Mouse (Mus musculus) lung, embryonic 14.5 days (tissue): ENCODE measurements around the gene Olfr6. TPM values are rescaled to one million over a fixed set of nuclear protein-coding genes. Genes with fewer than 3 reads are reported as not detected.
"Not testable (repeated sequence)": the region's sequence is repeated elsewhere in the genome, so short reads cannot be mapped to it uniquely, and the experiment has no call there.

Experiments used
- ATAC-seq: fragments of 200-750 bp; cut with Nextera tagmentation; 2 replicates; pipeline ENCODE4 v1.8.0; 2017; ENCODE audit warnings: mild to moderate bottlenecking, moderate TSS enrichment, moderate library complexity; ENCODE audit not compliant: insufficient read depth
- DNase-seq: peaks from one replicate; pipeline ENCODE4 v3.0.0-alpha.2; 2015
- H3K27ac ChIP-seq: fragments of 300-500 bp; sonication (generic); 2 replicates; pipeline ENCODE4 v1.5.1; 2014; ENCODE audit warnings: low read depth, mild to moderate bottlenecking, moderate library complexity
- H3K27me3 ChIP-seq: fragments of 300-500 bp; sonication (generic); 2 replicates; pipeline ENCODE4 v1.6.1; 2014; ENCODE audit warnings: low read length, control low read depth; ENCODE audit not compliant: insufficient read depth
- H3K36me3 ChIP-seq: fragments of 300-500 bp; sonication (generic); 2 replicates; pipeline ENCODE4 v1.6.1; 2014; ENCODE audit warnings: control low read depth; ENCODE audit not compliant: insufficient read depth
- H3K4me1 ChIP-seq: fragments of 300-500 bp; sonication (generic); 2 replicates; pipeline ENCODE4 v1.6.1; 2014; ENCODE audit warnings: antibody characterized with exemption, control low read depth; ENCODE audit not compliant: insufficient read depth
- H3K4me2 ChIP-seq: fragments of 300-500 bp; sonication (generic); 2 replicates; pipeline ENCODE4 v1.6.1; 2014; ENCODE audit warnings: mild to moderate bottlenecking
- H3K4me3 ChIP-seq: fragments of 300-500 bp; sonication (generic); 2 replicates; pipeline ENCODE4 v1.5.1; 2014; ENCODE audit warnings: low read depth, low read length
- H3K9ac ChIP-seq: fragments of 300-500 bp; sonication (generic); 2 replicates; pipeline ENCODE4 v1.6.1; 2014
- H3K9me3 ChIP-seq: fragments of 300-500 bp; sonication (generic); 2 replicates; pipeline ENCODE4 v1.6.1; 2016; ENCODE audit warnings: low read depth, low read length, control low read depth
- CTCF ChIP-seq: IDR thresholded peaks from 2 replicates; pipeline ENCODE4 v1.5.1; 2016; ENCODE audit warnings: antibody characterized with exemption, low read depth
- WGBS: fragments of 180-500 bp; shearing (Covaris S2); extraction: QIAGEN DNeasy Blood & Tissue Kit; methylation state at CpG from one replicate; pipeline ENCODE4 v1.1.7; 2014; 5-methylcytosine and 5-hydroxymethylcytosine counted together
- polyA plus RNA-seq: library from polyadenylated mRNA; unstranded; fragments of >200 nt; fragmentation: Nextera tagmentation; extraction: Ambion mirVana; gene quantifications from 2 replicates; pipeline ENCODE4 v1.2.1, GENCODE M21; 2014

Gene Olfr6
- not detected in 2 replicates for polyA plus RNA-seq

GRCm38 (mm10) chr7:106963837-106964236 lies at the start of gene Olfr6:
Gene Olfr6, minus strand, starts transcription at chr7:106963937.
- no peaks in the 10 kb centered on the region for H3K27me3 ChIP-seq
- H3K9me3 ChIP-seq: no peaks in the 10 kb centered on the region
- no peaks in the 10 kb centered on the region for H3K36me3 ChIP-seq
- H3K9ac ChIP-seq: no peak within 1 kb of the TSS
- H3K4me2 ChIP-seq: no peak within 1 kb of the TSS
- no peaks in the 10 kb centered on the region for H3K4me1 ChIP-seq
- WGBS: 82% methylated on average over 1 of the region's 1 CpGs
- TF ChIP-seq CTCF: no peak
- no peak within 1 kb of the TSS for H3K27ac ChIP-seq
- no peak within 1 kb of the TSS for H3K4me3 ChIP-seq
- DNase-seq (no peak), ATAC-seq (no peak)

GRCm38 (mm10) chr7:107005972-107006371 lies 42.2 kb upstream of the Olfr6 start, which contains the start of gene Olfr2:
Gene Olfr2, minus strand, starts transcription at chr7:107006072.
- H3K4me2 ChIP-seq: no peak within 1 kb of the TSS
- no peak for DNase-seq
- no peak for TF ChIP-seq CTCF
- no peaks in the 10 kb centered on the region for H3K4me1 ChIP-seq
- H3K27me3 ChIP-seq: no peaks in the 10 kb centered on the region
- H3K9ac ChIP-seq: no peak within 1 kb of the TSS
- H3K9me3 ChIP-seq: no peaks in the 10 kb centered on the region
- no peaks in the 10 kb centered on the region for H3K36me3 ChIP-seq
- H3K27ac ChIP-seq: no peak within 1 kb of the TSS
- 27% methylated on average over 1 of the region's 1 CpGs for WGBS
- no peak for ATAC-seq
- H3K4me3 ChIP-seq: no peak within 1 kb of the TSS

GRCm38 (mm10) chr7:107004169-107004568 lies 40.4 kb upstream of the Olfr6 start:
- Histone ChIP-seq H3K27ac (no peak overlapping the region), H3K4me2 (no peak overlapping the region), H3K9ac (no peak overlapping the region), H3K4me1 (no peaks in the 10 kb centered on the region), H3K4me3 (no peak overlapping the region), H3K27me3 (no peaks in the 10 kb centered on the region), H3K9me3 (no peaks in the 10 kb centered on the region), H3K36me3 (no peaks in the 10 kb centered on the region)
- ATAC-seq (no peak), DNase-seq (no peak)
- TF ChIP-seq CTCF: no peak
- WGBS: 38% methylated on average over 3 of the region's 3 CpGs

- WGBS: 87% methylated on average over 7 of the region's 7 CpGs
- ATAC-seq: no peak
- no peaks in the 10 kb centered on the region for H3K9me3 ChIP-seq
Observed at GRCm38 (mm10) chr7:107000798-107001197, 37.1 kb upstream of the Olfr6 start.

GRCm38 (mm10) chr7:106985236-106985635 lies 21.5 kb upstream of the Olfr6 start:
- DNase-seq (no peak), ATAC-seq (no peak)
- Histone ChIP-seq H3K36me3 (no peaks in the 10 kb centered on the region), H3K27ac (no peak overlapping the region), H3K9me3 (no peaks in the 10 kb centered on the region), H3K9ac (no peak overlapping the region), H3K4me2 (no peak overlapping the region), H3K27me3 (no peaks in the 10 kb centered on the region), H3K4me1 (no peaks in the 10 kb centered on the region), H3K4me3 (no peak overlapping the region)
- TF ChIP-seq CTCF: no peak
- 81% methylated on average over 3 of the region's 3 CpGs for WGBS

More at GRCm38 (mm10) chr7:107000798-107001197, 37.1 kb upstream of the Olfr6 start:
- Histone ChIP-seq H3K4me3 (no peak overlapping the region), H3K9ac (no peak overlapping the region), H3K36me3 (no peaks in the 10 kb centered on the region), H3K27ac (no peak overlapping the region), H3K27me3 (no peaks in the 10 kb centered on the region), H3K4me2 (no peak overlapping the region), H3K4me1 (no peaks in the 10 kb centered on the region)
- DNase-seq: peak; percentile 1
- no peak for TF ChIP-seq CTCF

GRCm38 (mm10) chr7:106975353-106975752 lies 11.6 kb upstream of the Olfr6 start, which contains the start of gene Olfr711:
Gene Olfr711, minus strand, starts transcription at chr7:106975453.
- Histone ChIP-seq H3K4me2 (no peak within 1 kb of the TSS), H3K27me3 (no peaks in the 10 kb centered on the region), H3K9me3 (no peaks in the 10 kb centered on the region), H3K9ac (no peak within 1 kb of the TSS), H3K4me3 (no peak within 1 kb of the TSS), H3K4me1 (no peaks in the 10 kb centered on the region), H3K36me3 (no peaks in the 10 kb centered on the region), H3K27ac (no peak within 1 kb of the TSS)
- no peak for TF ChIP-seq CTCF
- ATAC-seq (no peak), DNase-seq (no peak)
- WGBS: 59% methylated on average over 1 of the region's 1 CpGs

GRCm38 (mm10) chr7:106967503-106967902 lies 3.8 kb upstream of the Olfr6 start:
- ATAC-seq: not testable (repeated sequence)

GRCm38 (mm10) chr7:106948212-106948611 lies 15.5 kb downstream of the Olfr6 start, which contains the start of gene Olfr710:
Gene Olfr710, minus strand, starts transcription at chr7:106948312.
- H3K9ac ChIP-seq: no peak within 1 kb of the TSS
- H3K27ac ChIP-seq: no peak within 1 kb of the TSS
- H3K9me3 ChIP-seq: no peaks in the 10 kb centered on the region
- no peak for TF ChIP-seq CTCF
- no peak within 1 kb of the TSS for H3K4me2 ChIP-seq
- H3K4me3 ChIP-seq: no peak within 1 kb of the TSS
- H3K36me3 ChIP-seq: no peaks in the 10 kb centered on the region
- WGBS: 72% methylated on average over 3 of the region's 3 CpGs
- H3K27me3 ChIP-seq: no peaks in the 10 kb centered on the region
- ATAC-seq (no peak), DNase-seq (no peak)
- H3K4me1 ChIP-seq: no peaks in the 10 kb centered on the region

More at GRCm38 (mm10) chr7:106967503-106967902, 3.8 kb upstream of the Olfr6 start:
- not testable (repeated sequence) for H3K27me3 ChIP-seq, H3K4me1 ChIP-seq, H3K9ac ChIP-seq, DNase-seq, H3K36me3 ChIP-seq, H3K27ac ChIP-seq, H3K9me3 ChIP-seq, H3K4me2 ChIP-seq, H3K4me3 ChIP-seq
